Mouse (Mus musculus): ENCODE measurements around the gene Sbno2.
A peak's percentile ranks its signal among the peaks of the same experiment; 100 is the strongest.

Gene Sbno2

GRCm38 (mm10) chr10:80121639-80122038 is 16.3 kb upstream of the Sbno2 start:
- no peak for DNase-seq

GRCm38 (mm10) chr10:80120146-80120545 is 14.8 kb upstream of the Sbno2 start:
- DNase-seq: no peak

GRCm38 (mm10) chr10:80118552-80118951 is 13.2 kb upstream of the Sbno2 start:
- DNase-seq: no peak

- DNase-seq: peak; percentile 96
Measured at GRCm38 (mm10) chr10:80117736-80118135, 12.4 kb upstream of the Sbno2 start.

- peak; percentile 98 for DNase-seq
Measured at GRCm38 (mm10) chr10:80116927-80117691, 11.7 kb upstream of the Sbno2 start.

- DNase-seq: no peak
Measured at GRCm38 (mm10) chr10:80116563-80116926, 11.2 kb upstream of the Sbno2 start.

- no peak for DNase-seq
Measured at GRCm38 (mm10) chr10:80115944-80116335, 10.6 kb upstream of the Sbno2 start.

- DNase-seq: peak; percentile 100
Measured at GRCm38 (mm10) chr10:80115290-80115943, 10.0 kb upstream of the Sbno2 start, which contains the start of gene Stk11. Stk11 (plus strand) TSS chr10:80115803.

- peak; percentile 99 for DNase-seq
Measured at GRCm38 (mm10) chr10:80114341-80115284, 9.2 kb upstream of the Sbno2 start.

GRCm38 (mm10) chr10:80107678-80108077 is 2.3 kb upstream of the Sbno2 start:
- no peak for DNase-seq

- DNase-seq: no peak
Measured at GRCm38 (mm10) chr10:80105926-80106325, 555 bp upstream of the Sbno2 start.

- DNase-seq: no peak
Measured at GRCm38 (mm10) chr10:80104181-80104580, 1.2 kb downstream of the Sbno2 start.

- DNase-seq: no peak
Measured at GRCm38 (mm10) chr10:80103032-80103431, 2.3 kb downstream of the Sbno2 start.

- peak; percentile 99 for DNase-seq
Measured at GRCm38 (mm10) chr10:80102216-80102915, 3.0 kb downstream of the Sbno2 start.

- DNase-seq: peak; percentile 96
Measured at GRCm38 (mm10) chr10:80100982-80101381, 4.4 kb downstream of the Sbno2 start.

GRCm38 (mm10) chr10:80098630-80099029 is 6.7 kb downstream of the Sbno2 start:
- peak; percentile 94 for DNase-seq

GRCm38 (mm10) chr10:80097275-80097674 is 8.1 kb downstream of the Sbno2 start:
- DNase-seq: no peak

- DNase-seq: peak; percentile 95
Measured at GRCm38 (mm10) chr10:80095547-80095946, 9.8 kb downstream of the Sbno2 start.

GRCm38 (mm10) chr10:80094684-80095083 is 10.7 kb downstream of the Sbno2 start:
- no peak for DNase-seq

GRCm38 (mm10) chr10:80094085-80094484 is 11.3 kb downstream of the Sbno2 start:
- DNase-seq: no peak

- DNase-seq: no peak
Measured at GRCm38 (mm10) chr10:80092690-80093089, 12.7 kb downstream of the Sbno2 start.

GRCm38 (mm10) chr10:80091527-80091926 is 13.8 kb downstream of the Sbno2 start:
- DNase-seq: no peak

GRCm38 (mm10) chr10:80089146-80089545 is 16.2 kb downstream of the Sbno2 start:
- no peak for DNase-seq
